Mouse (Mus musculus) liver, postnatal 0 days (tissue): ENCODE results near the gene Ptgds. TPM values are rescaled to one million over a fixed set of nuclear protein-coding genes. Genes with fewer than 3 reads are reported as not detected.
A peak's percentile ranks its signal among the peaks of the same experiment; 100 is the strongest.

ENCODE experiments used
- ATAC-seq: fragments of 200-750 bp; cut with Nextera tagmentation; 2 replicates; pipeline ENCODE4 v1.8.0; 2017; ENCODE audit warnings: mild to moderate bottlenecking, moderate library complexity
- DNase-seq: peaks from one replicate; pipeline ENCODE4 v3.0.0-alpha.2; 2016
- H3K27ac ChIP-seq: fragments of 300-500 bp; sonication (generic); 2 replicates; pipeline ENCODE4 v1.5.1; 2014; ENCODE audit warnings: antibody characterized with exemption, moderate library complexity, mild to moderate bottlenecking, low read depth
- H3K27me3 ChIP-seq: fragments of 300-500 bp; sonication (generic); 2 replicates; pipeline ENCODE4 v1.6.1; 2014; ENCODE audit warnings: low read length, control low read depth, mixed read lengths; ENCODE audit not compliant: insufficient read depth
- H3K36me3 ChIP-seq: fragments of 300-500 bp; sonication (generic); replicated peaks from 2 replicates; pipeline ENCODE4 v1.6.1; 2014; ENCODE audit warnings: mild to moderate bottlenecking, control low read depth, low read length, moderate library complexity, mixed read lengths; ENCODE audit not compliant: insufficient read depth
- H3K4me1 ChIP-seq: fragments of 300-500 bp; sonication (generic); 2 replicates; pipeline ENCODE4 v1.6.1; 2014; ENCODE audit warnings: antibody characterized with exemption, mild to moderate bottlenecking, control low read depth; ENCODE audit not compliant: insufficient read depth
- H3K4me2 ChIP-seq: fragments of 300-500 bp; sonication (generic); 2 replicates; pipeline ENCODE4 v1.6.1; 2014; ENCODE audit warnings: low read depth, mild to moderate bottlenecking, low read length, moderate library complexity, mixed read lengths
- H3K4me3 ChIP-seq: fragments of 300-500 bp; sonication (generic); 2 replicates; pipeline ENCODE4 v1.5.1; 2014; ENCODE audit warnings: low read depth, low read length
- H3K9ac ChIP-seq: fragments of 300-500 bp; sonication (generic); replicated peaks from 2 replicates; pipeline ENCODE4 v1.6.1; 2014; ENCODE audit warnings: mild to moderate bottlenecking, moderate library complexity
- H3K9me3 ChIP-seq: fragments of 300-500 bp; sonication (generic); 2 replicates; pipeline ENCODE4 v1.6.1; 2016; ENCODE audit warnings: mild to moderate bottlenecking, control low read depth, low read length, mixed read lengths
- CTCF ChIP-seq: sonication (generic); IDR thresholded peaks from 2 replicates; pipeline ENCODE4 v1.5.1; 2016; ENCODE audit warnings: antibody characterized with exemption, low read depth
- EP300 ChIP-seq: IDR thresholded peaks from 2 replicates; pipeline ENCODE4 v1.6.1; 2016; ENCODE audit warnings: antibody characterized with exemption, low read depth, mild to moderate bottlenecking
- WGBS: fragments of 180-500 bp; shearing (Covaris S2); extraction: QIAGEN DNeasy Blood & Tissue Kit; methylation state at CpG from one replicate; pipeline ENCODE4 v1.1.7; 2014; ENCODE audit not compliant: insufficient replicate concordance; 5-methylcytosine and 5-hydroxymethylcytosine counted together
- polyA plus RNA-seq: library from polyadenylated mRNA; unstranded; fragments of >200 nt; fragmentation: Nextera tagmentation; extraction: Ambion mirVana; gene quantifications from 2 replicates; pipeline ENCODE4 v1.2.1, GENCODE M21; 2015

Ptgds gene
- polyA plus RNA-seq, 1 experiment from 2014 or later: 1.0 TPM

DNA sequence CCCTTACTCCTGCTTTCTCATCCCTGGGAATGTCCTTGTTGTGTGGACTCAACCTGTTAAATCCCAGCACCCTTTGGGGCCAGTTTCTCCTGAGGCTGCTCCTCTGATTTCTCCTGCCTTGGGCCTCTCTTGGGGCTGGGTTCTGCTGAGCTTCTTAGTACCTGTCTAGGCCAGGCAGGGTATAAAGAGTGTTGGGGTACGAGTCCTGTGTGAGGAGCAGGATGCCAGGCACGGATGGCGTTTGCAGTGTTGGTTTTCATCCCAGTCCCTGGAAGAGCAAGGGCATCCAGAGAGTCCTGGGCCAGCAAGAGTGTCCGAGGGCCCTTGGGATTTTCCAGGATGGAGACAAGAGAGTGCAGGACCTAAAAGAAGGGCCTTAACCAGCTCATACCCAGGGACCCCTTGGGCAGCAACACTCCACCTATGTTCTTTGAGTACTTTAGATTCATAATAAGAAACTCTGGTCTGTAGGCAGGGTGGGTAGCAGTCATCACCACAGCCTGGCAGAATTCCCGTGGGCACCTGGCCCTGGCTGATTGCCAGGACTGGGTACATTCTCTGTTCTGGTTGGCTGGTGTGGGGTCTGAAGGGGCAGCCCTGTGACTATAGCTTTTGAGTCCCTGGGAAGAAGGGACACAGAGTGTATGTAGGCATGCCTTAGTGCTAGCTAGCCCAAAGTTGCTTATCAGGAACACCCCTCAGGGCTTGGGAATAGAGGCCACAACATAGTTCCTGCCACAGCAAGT lies 40.2 kb downstream of the Ptgds start:
- H3K4me2 ChIP-seq: peak overlapping the region; percentile 100; the same call in 1 of the 2 replicates
- H3K27ac ChIP-seq: no peak overlapping the region
- TF ChIP-seq EP300 (no peak), CTCF (no peak)
- ATAC-seq: no peak
- H3K9ac ChIP-seq: no peak overlapping the region
- 69% methylated on average over 5 of the region's 5 CpGs for WGBS
- H3K27me3 ChIP-seq: peaks cover 3% of the 10 kb centered on the region; the same call in 1 of the 2 replicates
- H3K4me3 ChIP-seq: no peak overlapping the region
- no peak for DNase-seq
- no peaks in the 10 kb centered on the region for H3K36me3 ChIP-seq
- H3K4me1 ChIP-seq: peaks cover 9% of the 10 kb centered on the region; the same call in 1 of the 2 replicates
- no peaks in the 10 kb centered on the region for H3K9me3 ChIP-seq

DNA sequence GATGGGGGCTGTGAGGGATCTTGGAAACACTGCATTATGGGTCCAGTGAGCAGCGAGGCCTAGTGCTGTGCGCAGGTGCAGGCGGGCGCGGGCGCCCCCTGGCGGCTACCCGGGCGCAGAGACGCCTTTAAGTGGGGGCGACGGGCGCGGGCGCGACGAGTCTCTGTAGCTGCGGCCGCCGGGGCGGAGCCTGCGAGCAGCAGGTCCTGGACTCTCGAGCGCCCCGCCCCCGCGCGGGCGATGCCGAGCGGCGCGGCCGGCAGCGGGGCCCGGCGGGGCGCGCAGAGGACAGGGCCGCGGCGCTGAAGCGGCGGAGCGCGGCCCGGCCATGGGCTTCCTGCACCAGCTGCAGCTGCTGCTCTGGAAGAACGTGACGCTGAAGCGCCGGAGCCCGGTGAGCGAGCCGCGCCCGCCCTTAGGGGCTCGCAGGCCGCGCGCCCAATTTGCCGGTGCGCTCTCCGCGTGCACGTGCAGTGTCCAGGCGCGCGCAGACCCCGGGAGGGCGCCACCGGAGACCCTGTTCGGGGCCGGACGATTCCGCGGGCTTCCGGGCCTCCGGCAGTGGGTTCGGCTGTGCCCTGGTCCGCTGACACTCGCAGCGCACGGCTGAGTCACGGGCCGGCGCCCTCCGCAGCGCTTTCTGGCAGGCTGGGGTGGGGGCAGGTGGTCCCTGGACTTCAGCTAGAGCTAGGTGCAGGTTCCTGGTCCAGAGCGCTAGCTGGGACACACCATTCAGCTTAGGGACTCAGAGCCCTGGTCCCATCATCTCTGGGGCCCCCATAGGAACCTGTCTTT lies 41.2 kb downstream of the Ptgds start, which contains the start of gene Abca2:
Gene Abca2, plus strand, starts transcription at position 262 of the 795 bp plus-strand sequence.
- ATAC-seq (peak; percentile 89), DNase-seq (peak; percentile 93)
- Histone ChIP-seq H3K4me2 (peak within 1 kb of the TSS; percentile 100), H3K4me1 (peaks cover 9% of the 10 kb centered on the region; the same call in 1 of the 2 replicates), H3K27me3 (peaks cover 3% of the 10 kb centered on the region; the same call in 1 of the 2 replicates), H3K9me3 (no peaks in the 10 kb centered on the region), H3K36me3 (no peaks in the 10 kb centered on the region), H3K27ac (no peak within 1 kb of the TSS), H3K4me3 (peak within 1 kb of the TSS; percentile 59), H3K9ac (peak within 1 kb of the TSS; percentile 68)
- TF ChIP-seq CTCF (peak; percentile 94), EP300 (no peak)
- WGBS: 1% methylated on average over 71 of the region's 89 CpGs

DNA sequence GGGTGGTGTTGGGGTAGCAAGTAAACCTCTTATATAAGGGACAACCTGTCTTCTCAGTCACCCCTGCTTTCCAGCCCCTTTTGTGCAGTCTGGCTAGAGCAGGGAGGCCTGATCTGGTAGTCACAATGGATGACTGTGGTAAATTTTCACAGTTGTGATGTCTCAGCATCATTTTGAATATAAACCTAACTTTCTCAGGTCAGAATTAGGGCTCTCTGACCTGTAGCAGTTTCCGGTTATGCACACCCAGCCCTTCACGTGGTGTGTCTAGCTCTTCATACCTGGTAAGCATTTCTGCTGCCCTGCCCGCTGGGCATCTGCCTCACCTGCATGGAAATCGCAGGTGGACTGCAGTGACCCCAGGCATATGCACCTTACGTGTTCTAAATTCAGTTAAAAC lies 42.6 kb downstream of the Ptgds start:
- Histone ChIP-seq H3K27ac (no peak overlapping the region), H3K9ac (no peak overlapping the region), H3K36me3 (no peaks in the 10 kb centered on the region), H3K4me3 (no peak overlapping the region), H3K27me3 (peaks cover 3% of the 10 kb centered on the region; the same call in 1 of the 2 replicates), H3K4me2 (no peak overlapping the region), H3K9me3 (no peaks in the 10 kb centered on the region), H3K4me1 (peaks cover 12% of the 10 kb centered on the region; the same call in 1 of the 2 replicates)
- no peak for ATAC-seq
- 82% methylated on average over 5 of the region's 5 CpGs for WGBS
- TF ChIP-seq CTCF (no peak), EP300 (no peak)
- DNase-seq: no peak

DNA sequence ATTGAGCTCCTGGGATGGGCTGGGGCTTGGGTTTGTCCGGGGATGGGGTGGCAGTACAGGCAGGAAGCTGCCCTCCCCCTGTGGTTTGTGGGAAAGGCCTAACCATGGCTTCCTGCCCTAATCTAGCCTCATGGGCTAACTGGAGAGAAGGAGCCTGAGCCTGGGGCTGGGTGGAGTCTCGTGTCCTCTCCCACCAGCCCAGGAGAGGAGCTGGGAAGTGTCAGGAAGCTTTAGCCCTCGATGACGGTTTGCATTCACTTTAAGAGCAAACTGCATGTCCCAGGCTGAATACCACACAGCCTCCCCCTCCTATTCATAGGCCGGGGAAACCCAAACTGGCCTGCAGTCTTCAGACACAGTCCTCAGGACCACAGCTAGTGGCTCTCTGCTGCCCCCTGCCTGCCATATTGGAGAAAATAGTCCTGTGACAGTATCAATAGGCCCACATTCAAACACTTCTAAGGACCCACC lies 43.1 kb downstream of the Ptgds start:
- Histone ChIP-seq H3K27me3 (peaks cover 3% of the 10 kb centered on the region; the same call in 1 of the 2 replicates), H3K9me3 (no peaks in the 10 kb centered on the region), H3K4me3 (no peak overlapping the region), H3K4me2 (no peak overlapping the region), H3K9ac (no peak overlapping the region), H3K4me1 (peaks cover 12% of the 10 kb centered on the region; the same call in 1 of the 2 replicates), H3K27ac (no peak overlapping the region; the same call in 1 of the 2 replicates), H3K36me3 (no peaks in the 10 kb centered on the region)
- ATAC-seq (peak; percentile 11; the same call in 1 of the 2 replicates), DNase-seq (peak; percentile 85)
- TF ChIP-seq CTCF (peak; percentile 95), EP300 (no peak)
- WGBS: 9% methylated on average over 5 of the region's 5 CpGs

DNA sequence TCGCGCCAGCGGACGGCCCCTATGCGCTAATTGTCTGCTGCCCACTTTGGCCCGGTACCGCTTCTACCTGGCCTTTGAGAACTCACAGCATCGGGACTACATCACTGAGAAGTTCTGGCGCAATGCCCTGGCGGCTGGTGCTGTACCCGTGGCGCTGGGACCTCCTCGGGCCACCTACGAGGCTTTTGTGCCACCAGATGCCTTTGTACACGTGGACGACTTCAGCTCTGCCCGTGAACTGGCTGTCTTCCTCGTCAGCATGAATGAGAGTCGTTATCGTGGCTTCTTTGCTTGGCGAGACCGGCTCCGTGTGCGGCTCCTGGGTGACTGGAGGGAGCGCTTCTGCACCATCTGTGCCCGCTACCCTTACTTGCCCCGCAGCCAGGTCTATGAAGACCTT lies 44.4 kb downstream of the Ptgds start:
- no peak overlapping the region for H3K4me2 ChIP-seq
- TF ChIP-seq CTCF (no peak), EP300 (no peak)
- H3K4me1 ChIP-seq: peaks cover 12% of the 10 kb centered on the region; the same call in 1 of the 2 replicates
- no peak overlapping the region for H3K4me3 ChIP-seq
- H3K36me3 ChIP-seq: no peaks in the 10 kb centered on the region
- peaks cover 3% of the 10 kb centered on the region; the same call in 1 of the 2 replicates for H3K27me3 ChIP-seq
- no peak overlapping the region for H3K27ac ChIP-seq
- ATAC-seq (no peak), DNase-seq (no peak)
- 67% methylated on average over 27 of the region's 27 CpGs for WGBS
- no peaks in the 10 kb centered on the region for H3K9me3 ChIP-seq
- H3K9ac ChIP-seq: no peak overlapping the region
